Mouse (Mus musculus): ENCODE data around the gene Crot. TPM values are rescaled to one million over a fixed set of nuclear protein-coding genes. Genes with fewer than 3 reads are reported as not detected.

The Crot gene
- total RNA-seq, 1 experiment = 14.4 TPM

DNA sequence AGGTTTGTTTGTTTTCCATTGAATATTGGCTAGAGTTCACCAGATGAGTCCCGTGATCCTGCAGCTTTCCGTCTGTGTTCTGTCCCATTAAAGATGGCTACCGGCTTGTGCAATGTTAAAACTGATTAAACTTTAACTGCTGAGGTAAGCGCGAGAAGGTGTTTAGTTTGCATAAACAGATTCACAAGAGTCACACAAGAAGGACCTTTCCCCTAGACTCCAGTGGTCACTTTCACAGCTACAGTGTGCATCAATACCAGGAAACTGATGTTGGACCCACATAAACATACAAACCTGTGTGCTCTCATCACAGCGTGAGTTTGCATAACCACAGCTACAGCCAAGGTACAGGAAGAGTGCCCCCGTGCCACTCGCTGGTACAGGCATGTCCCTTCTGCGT is 37.4 kb upstream of the Crot start:
- Histone ChIP-seq H3K9me3 (ENCODE audit: control insufficient read depth, insufficient read depth, low read depth, low read length) (no peaks in the 10 kb centered on the region), H3K4me1 (ENCODE audit: control insufficient read depth in 2 of 2, insufficient read depth in 2 of 2, low read length in 2 of 2, poor library complexity in 1 of 2) (no peaks in the 10 kb centered on the region), H3K9ac (ENCODE audit: insufficient read depth, low read depth, low read length, poor library complexity, severe bottlenecking) (no peak overlapping the region), H3K36me3 (ENCODE audit: control insufficient read depth, insufficient read depth, low read length, poor library complexity, severe bottlenecking) (no peaks in the 10 kb centered on the region), H3K27ac (ENCODE audit: insufficient read depth, low read depth, low read length, poor library complexity, severe bottlenecking) (no peak overlapping the region), H3K4me3 (ENCODE audit: insufficient read depth in 1 of 2, low read depth in 1 of 2, low read length in 2 of 2, poor library complexity in 1 of 2, severe bottlenecking in 1 of 2) (no peak overlapping the region)
- DNase-seq (ENCODE audit: low read depth, low spot score) = no peak
- TF ChIP-seq ZNF384 (IDR thresholded peaks at IDR 0.05; ENCODE audit: low read depth, low read length) (no peak), ZC3H11A (IDR thresholded peaks at IDR 0.05; ENCODE audit: borderline replicate concordance, low read depth, low read length) (no peak), HCFC1 (IDR thresholded peaks at IDR 0.05; ENCODE audit: borderline replicate concordance, insufficient read depth, low read length) (no peak), CHD2 (IDR thresholded peaks at IDR 0.05; ENCODE audit: low read depth, low read length) (no peak), MAFK (IDR thresholded peaks at IDR 0.05; ENCODE audit: insufficient read depth, low read depth, low read length) (no peak)
- in situ Hi-C loops (cut with MboI; ENCODE audit: low sequenced_read_pairs in 2 of 2, unreplicated experiment in 2 of 2) = no loop called here

DNA sequence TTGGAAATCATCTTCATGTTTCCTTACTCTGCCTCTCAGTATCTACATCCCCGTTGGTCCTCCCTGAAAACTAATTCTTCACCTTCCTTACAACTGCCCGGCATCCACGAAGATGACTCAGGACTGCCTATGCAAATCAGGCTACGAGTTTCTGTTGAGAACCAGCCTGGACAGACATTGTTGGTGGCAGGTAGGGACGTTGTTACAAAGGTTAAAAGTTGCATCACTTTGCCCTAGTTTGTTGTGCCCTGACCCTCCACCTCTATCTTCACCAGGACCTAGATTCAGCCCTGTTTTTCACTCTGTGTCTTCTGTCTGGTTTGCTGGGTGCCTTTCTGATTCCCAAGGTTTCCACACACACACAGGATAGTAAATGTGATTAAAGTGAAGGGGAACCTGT is 36.7 kb upstream of the Crot start:
- no peaks in the 10 kb centered on the region for H3K9me3 ChIP-seq (ENCODE audit: control insufficient read depth, insufficient read depth, low read depth, low read length)
- H3K27ac ChIP-seq (ENCODE audit: insufficient read depth, low read depth, low read length, poor library complexity, severe bottlenecking) = no peak overlapping the region
- H3K4me3 ChIP-seq (ENCODE audit: insufficient read depth in 1 of 2, low read depth in 1 of 2, low read length in 2 of 2, poor library complexity in 1 of 2, severe bottlenecking in 1 of 2) = no peak overlapping the region
- DNase-seq (ENCODE audit: low read depth, low spot score) = no peak
- no peak overlapping the region for H3K9ac ChIP-seq (ENCODE audit: insufficient read depth, low read depth, low read length, poor library complexity, severe bottlenecking)
- TF ChIP-seq ZNF384 (IDR thresholded peaks at IDR 0.05; ENCODE audit: low read depth, low read length) (no peak), MAFK (IDR thresholded peaks at IDR 0.05; ENCODE audit: insufficient read depth, low read depth, low read length) (no peak), HCFC1 (IDR thresholded peaks at IDR 0.05; ENCODE audit: borderline replicate concordance, insufficient read depth, low read length) (no peak), CHD2 (IDR thresholded peaks at IDR 0.05; ENCODE audit: low read depth, low read length) (no peak), ZC3H11A (IDR thresholded peaks at IDR 0.05; ENCODE audit: borderline replicate concordance, low read depth, low read length) (no peak)
- in situ Hi-C loops (cut with MboI; ENCODE audit: low sequenced_read_pairs in 2 of 2, unreplicated experiment in 2 of 2) = no loop called here
- H3K4me1 ChIP-seq (ENCODE audit: control insufficient read depth in 2 of 2, insufficient read depth in 2 of 2, low read length in 2 of 2, poor library complexity in 1 of 2) = no peaks in the 10 kb centered on the region
- no peaks in the 10 kb centered on the region for H3K36me3 ChIP-seq (ENCODE audit: control insufficient read depth, insufficient read depth, low read length, poor library complexity, severe bottlenecking)

DNA sequence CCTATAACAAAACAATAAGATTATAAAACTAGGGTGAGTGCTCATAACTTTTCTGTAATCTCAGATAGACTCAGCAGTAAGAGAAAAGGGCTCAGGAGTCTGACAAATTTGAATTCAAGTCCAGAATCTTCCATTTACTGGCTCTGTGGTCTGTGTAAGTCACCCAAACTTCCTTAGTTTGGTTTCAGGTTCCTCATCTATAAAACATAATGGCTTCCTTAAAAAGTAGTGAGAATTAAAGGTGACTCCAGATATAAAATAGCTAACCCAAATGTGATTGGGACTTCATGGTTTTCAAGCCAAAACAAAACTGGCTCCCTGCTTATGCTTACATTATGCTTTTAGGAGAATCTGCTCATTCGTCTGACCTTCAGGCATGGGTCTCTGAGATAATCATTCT is 35.5 kb upstream of the Crot start:
- TF ChIP-seq ZC3H11A (IDR thresholded peaks at IDR 0.05; ENCODE audit: borderline replicate concordance, low read depth, low read length) = no peak
- TF ChIP-seq MAFK (IDR thresholded peaks at IDR 0.05; ENCODE audit: insufficient read depth, low read depth, low read length) = no peak
- no peak for TF ChIP-seq ZNF384 (IDR thresholded peaks at IDR 0.05; ENCODE audit: low read depth, low read length)
- TF ChIP-seq CHD2 (IDR thresholded peaks at IDR 0.05; ENCODE audit: low read depth, low read length) = no peak
- TF ChIP-seq HCFC1 (IDR thresholded peaks at IDR 0.05; ENCODE audit: borderline replicate concordance, insufficient read depth, low read length) = no peak
- in situ Hi-C loops (cut with MboI; ENCODE audit: low sequenced_read_pairs in 2 of 2, unreplicated experiment in 2 of 2) = no loop called here
- H3K4me3 ChIP-seq (ENCODE audit: insufficient read depth in 1 of 2, low read depth in 1 of 2, low read length in 2 of 2, poor library complexity in 1 of 2, severe bottlenecking in 1 of 2) = no peak overlapping the region
- no peak overlapping the region for H3K27ac ChIP-seq (ENCODE audit: insufficient read depth, low read depth, low read length, poor library complexity, severe bottlenecking)
- no peak for DNase-seq (ENCODE audit: low read depth, low spot score)
- no peak overlapping the region for H3K9ac ChIP-seq (ENCODE audit: insufficient read depth, low read depth, low read length, poor library complexity, severe bottlenecking)
- H3K36me3 ChIP-seq (ENCODE audit: control insufficient read depth, insufficient read depth, low read length, poor library complexity, severe bottlenecking) = no peaks in the 10 kb centered on the region
- no peaks in the 10 kb centered on the region for H3K9me3 ChIP-seq (ENCODE audit: control insufficient read depth, insufficient read depth, low read depth, low read length)
- no peaks in the 10 kb centered on the region for H3K4me1 ChIP-seq (ENCODE audit: control insufficient read depth in 2 of 2, insufficient read depth in 2 of 2, low read length in 2 of 2, poor library complexity in 1 of 2)

DNA sequence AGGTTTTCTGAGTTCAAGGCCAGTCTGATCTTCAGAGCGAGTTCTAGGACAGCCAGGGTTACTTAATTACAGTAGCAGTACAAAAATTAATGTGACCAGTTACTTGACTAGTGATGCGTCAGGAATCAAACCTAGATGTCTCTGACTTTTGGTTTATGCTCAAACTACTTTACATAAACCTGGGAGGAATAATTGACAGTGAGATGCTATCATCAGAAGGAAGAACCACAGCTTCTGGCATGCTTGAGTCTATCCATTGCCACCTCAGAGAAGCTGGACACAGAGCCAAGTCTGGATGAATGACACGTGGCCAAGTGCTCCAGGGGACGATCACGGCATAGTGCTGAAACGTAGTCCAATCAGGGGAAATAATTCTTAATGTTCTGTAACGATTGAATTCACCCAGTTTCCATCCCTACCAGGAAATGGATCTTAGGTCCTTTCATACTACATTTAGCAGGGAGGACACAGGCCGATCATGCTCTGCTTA is 35.0 kb upstream of the Crot start:
- Histone ChIP-seq H3K4me1 (ENCODE audit: control insufficient read depth in 2 of 2, insufficient read depth in 2 of 2, low read length in 2 of 2, poor library complexity in 1 of 2) (no peaks in the 10 kb centered on the region), H3K9me3 (ENCODE audit: control insufficient read depth, insufficient read depth, low read depth, low read length) (no peaks in the 10 kb centered on the region), H3K9ac (ENCODE audit: insufficient read depth, low read depth, low read length, poor library complexity, severe bottlenecking) (no peak overlapping the region), H3K27ac (ENCODE audit: insufficient read depth, low read depth, low read length, poor library complexity, severe bottlenecking) (no peak overlapping the region), H3K4me3 (ENCODE audit: insufficient read depth in 1 of 2, low read depth in 1 of 2, low read length in 2 of 2, poor library complexity in 1 of 2, severe bottlenecking in 1 of 2) (no peak overlapping the region), H3K36me3 (ENCODE audit: control insufficient read depth, insufficient read depth, low read length, poor library complexity, severe bottlenecking) (no peaks in the 10 kb centered on the region)
- in situ Hi-C loops (cut with MboI; ENCODE audit: low sequenced_read_pairs in 2 of 2, unreplicated experiment in 2 of 2) = no loop called here
- DNase-seq (ENCODE audit: low read depth, low spot score) = no peak
- TF ChIP-seq CHD2 (IDR thresholded peaks at IDR 0.05; ENCODE audit: low read depth, low read length) = no peak
- no peak for TF ChIP-seq ZC3H11A (IDR thresholded peaks at IDR 0.05; ENCODE audit: borderline replicate concordance, low read depth, low read length)
- TF ChIP-seq HCFC1 (IDR thresholded peaks at IDR 0.05; ENCODE audit: borderline replicate concordance, insufficient read depth, low read length) = no peak
- TF ChIP-seq ZNF384 (IDR thresholded peaks at IDR 0.05; ENCODE audit: low read depth, low read length) = no peak
- TF ChIP-seq MAFK (IDR thresholded peaks at IDR 0.05; ENCODE audit: insufficient read depth, low read depth, low read length) = no peak
